8 mouse cellular contexts compared by ENCODE assay signal in genomic region chr5:134933281-134933680, GRCm38 (mm10). TPM values are rescaled to one million over a fixed set of nuclear protein-coding genes. Genes with fewer than 3 reads are reported as not detected.
DNase-seq lines count a peak whose midpoint lies in the region; ATAC-seq and TF ChIP-seq lines count a peak whose summit lies in the region.

No protein-coding gene starts in this region.

- H3K27ac ChIP-seq in lung, embryonic 14.5 days (ENCODE audit: low read depth): no peak overlapping the region
- no peak overlapping the region for H3K27ac ChIP-seq in gastrocnemius, adult 2 months

- no peak for ATAC-seq in lung, embryonic 14.5 days (ENCODE audit: insufficient read depth)
- ATAC-seq in erythroblast, adult 5-6 weeks (replicated peaks; ENCODE audit: low FRiP score, poor library complexity, severe bottlenecking): 0 out of 2 replicates have a peak, but pooled peaks have one; percentile 21

- no peak for TF ChIP-seq POLR2A in lung, adult 2 months (IDR thresholded peaks at IDR 0.05; ENCODE audit: borderline replicate concordance, extremely low read depth, low read depth, low read length)

- intact Hi-C loops in gastrocnemius, adult 2 months (cut with DNase I): loop anchor here (1.0 kb wide), 1 partner anchor 32 kb away; no protein-coding TSS in a partner anchor

- no peaks in the 10 kb centered on the region for H3K4me1 ChIP-seq in lung, embryonic 14.5 days (ENCODE audit: insufficient read depth)
- H3K4me1 ChIP-seq in lung, adult 2 months (ENCODE audit: control insufficient read depth, insufficient read depth, low read length): no peaks in the 10 kb centered on the region
- peaks cover 71% of the 10 kb centered on the region for H3K4me1 ChIP-seq in E14TG2a.4 (replicated peaks; ENCODE audit: low read depth, low read length)

- H3K9ac ChIP-seq in lung, embryonic 14.5 days: no peak overlapping the region

- WGBS in lung, embryonic 14.5 days: 89% methylated on average over 8 of the region's 8 CpGs
- WGBS in lung, adult 2 months: 88% methylated on average over 8 of the region's 8 CpGs

- H3K27me3 ChIP-seq in lung, embryonic 14.5 days (ENCODE audit: insufficient read depth, low read length): no peaks in the 10 kb centered on the region
- H3K27me3 ChIP-seq in E14TG2a.4 (ENCODE audit: insufficient read depth, low read length): no peaks in the 10 kb centered on the region

- no peak for DNase-seq in lung, embryonic 14.5 days
- no peak for DNase-seq in lung, adult 2 months
- DNase-seq in naive thymus-derived CD4-positive, alpha-beta T cell, adult 2 months (ENCODE audit: low read depth): peak; percentile 81
- DNase-seq in urinary bladder, postnatal 4 days (ENCODE audit: low spot score in 2 of 2): no peak
- no peak for DNase-seq in right cerebral cortex, postnatal 10 days (ENCODE audit: low spot score in 2 of 2)
- no peak for DNase-seq in gastrocnemius, adult 2 months

- no peaks in the 10 kb centered on the region for H3K36me3 ChIP-seq in lung, embryonic 14.5 days (ENCODE audit: insufficient read depth)
- peaks cover 47% of the 10 kb centered on the region for H3K36me3 ChIP-seq in E14TG2a.4 (ENCODE audit: insufficient read depth, low read length)

- peak overlapping the region; percentile 98 for H3K4me2 ChIP-seq in lung, embryonic 14.5 days

- 0 out of 2 replicates have a peak overlapping the region, but pooled peaks have one; percentile 73 for H3K4me3 ChIP-seq in lung, embryonic 14.5 days (ENCODE audit: low read depth, low read length)
- no peak overlapping the region for H3K4me3 ChIP-seq in lung, adult 2 months (replicated peaks; ENCODE audit: extremely low read depth, low read depth, low read length)
- H3K4me3 ChIP-seq in E14TG2a.4 (replicated peaks; ENCODE audit: low read length): peak overlapping the region; percentile 98; the same call in 1 of the 2 replicates
- no peak overlapping the region for H3K4me3 ChIP-seq in gastrocnemius, adult 2 months

- H3K9me3 ChIP-seq in lung, embryonic 14.5 days (ENCODE audit: low read depth, low read length): no peaks in the 10 kb centered on the region
- peaks cover 29% of the 10 kb centered on the region for H3K9me3 ChIP-seq in E14TG2a.4 (ENCODE audit: low read length)

- no peak for TF ChIP-seq CTCF in lung, embryonic 14.5 days (IDR thresholded peaks at IDR 0.05; ENCODE audit: low read depth)
- no peak for TF ChIP-seq CTCF in lung, adult 2 months (IDR thresholded peaks at IDR 0.05; ENCODE audit: insufficient read depth, low read length)
- no peak for TF ChIP-seq CTCF in E14TG2a.4 (conservative IDR thresholded peaks at IDR 0.05; ENCODE audit: low read length)
- TF ChIP-seq CTCF in gastrocnemius, adult 2 months (IDR thresholded peaks at IDR 0.05): no peak

RNA-seq across cellular contexts. Expression of gene Mettl27, which starts 1.1 kb away (rescaled TPM):
- polyA plus RNA-seq in lung, embryonic 14.5 days (2014; fragmentation: Nextera tagmentation; extraction: Ambion mirVana): 23.0 and 23.9 TPM in 2 replicates
- 16.3 and 23.2 TPM in 2 replicates for polyA plus RNA-seq in lung, adult 2 months (2012; rRNA removed)
- 70.4 and 120 TPM in 2 replicates for total RNA-seq in erythroblast, adult 5-6 weeks (2015; ENCODE audit: low replicate concordance)
- total RNA-seq in erythroblast, adult 5-6 weeks (2017; ENCODE audit: low replicate concordance): 62.4 and 85.2 TPM in 2 replicates
- 1 to 10 TPM; 4.2 to 4.6 TPM for total RNA-seq in gastrocnemius, adult 2 months (2021)

RNA-seq across cellular contexts. Expression of gene Cldn4, which starts 13.5 kb away (rescaled TPM):
- 41.9 and 42.4 TPM in 2 replicates for polyA plus RNA-seq in lung, embryonic 14.5 days (2014; fragmentation: Nextera tagmentation; extraction: Ambion mirVana)
- 9.2 and 18.9 TPM in 2 replicates for polyA plus RNA-seq in lung, adult 2 months (2012; rRNA removed)
- total RNA-seq in erythroblast, adult 5-6 weeks (2015; ENCODE audit: low replicate concordance): not detected in 2 replicates
- not detected in 2 replicates for total RNA-seq in erythroblast, adult 5-6 weeks (2017; ENCODE audit: low replicate concordance)
- not detected for total RNA-seq in gastrocnemius, adult 2 months (2021)

RNA-seq across cellular contexts. Expression of gene Cldn13, which starts 18.0 kb away (rescaled TPM):
- polyA plus RNA-seq in lung, embryonic 14.5 days (2014; fragmentation: Nextera tagmentation; extraction: Ambion mirVana): 0.39 TPM in 1 of 2 replicates, not detected in the other
- polyA plus RNA-seq in lung, adult 2 months (2012; rRNA removed): not detected in 2 replicates
- 411 and 506 TPM in 2 replicates for total RNA-seq in erythroblast, adult 5-6 weeks (2015; ENCODE audit: low replicate concordance)
- 369 and 379 TPM in 2 replicates for total RNA-seq in erythroblast, adult 5-6 weeks (2017; ENCODE audit: low replicate concordance)
- not detected for total RNA-seq in gastrocnemius, adult 2 months (2021)

RNA-seq across cellular contexts. Expression of gene Tmem270, which starts 26.7 kb away (rescaled TPM):
- polyA plus RNA-seq in lung, embryonic 14.5 days (2014; fragmentation: Nextera tagmentation; extraction: Ambion mirVana): not detected in 2 replicates
- polyA plus RNA-seq in lung, adult 2 months (2012; rRNA removed): not detected in 2 replicates
- total RNA-seq in erythroblast, adult 5-6 weeks (2015; ENCODE audit: low replicate concordance): 0.96 TPM in 1 of 2 replicates, not detected in the other
- total RNA-seq in erythroblast, adult 5-6 weeks (2017; ENCODE audit: low replicate concordance): not detected in 2 replicates
- not detected for total RNA-seq in gastrocnemius, adult 2 months (2021)

RNA-seq across cellular contexts. Expression of gene Cldn3, which starts 52.7 kb away (rescaled TPM):
- polyA plus RNA-seq in lung, embryonic 14.5 days (2014; fragmentation: Nextera tagmentation; extraction: Ambion mirVana): 137 and 139 TPM in 2 replicates
- 333 and 552 TPM in 2 replicates for polyA plus RNA-seq in lung, adult 2 months (2012; rRNA removed)
- total RNA-seq in erythroblast, adult 5-6 weeks (2015; ENCODE audit: low replicate concordance): not detected in 2 replicates
- total RNA-seq in erythroblast, adult 5-6 weeks (2017; ENCODE audit: low replicate concordance): not detected in 2 replicates
- total RNA-seq in gastrocnemius, adult 2 months (2021): not detected

Comparison
In these comparisons a context has a peak if more than half of its experiments do, and no peak if none do; other contexts are left out.
1. H3K4me3 ChIP-seq: peak in lung, embryonic 14.5 days (single experiment) and E14TG2a.4 (single experiment); none in lung, adult 2 months (single experiment) and gastrocnemius, adult 2 months (single experiment).
2. RNA of gene Mettl27, which starts 1.1 kb away (total RNA-seq): 62.4 to 120 TPM in erythroblast, adult 5-6 weeks; 4.2 to 4.6 TPM in gastrocnemius, adult 2 months; every median in the first group is over 10 times any median in the second.
3. RNA of gene Cldn13, which starts 18.0 kb away (total RNA-seq): 369 to 506 TPM in erythroblast, adult 5-6 weeks; not detected in gastrocnemius, adult 2 months; every median in the first group is over 100 times any median in the second.